8 mouse cellular contexts compared by ENCODE assay signal in genomic region chr2:130449794-130450433, GRCm38 (mm10). TPM values are rescaled to one million over a fixed set of nuclear protein-coding genes. Genes with fewer than 3 reads are reported as not detected.
DNase-seq lines count a peak whose midpoint lies in the region; ATAC-seq and TF ChIP-seq lines count a peak whose summit lies in the region.

Ptpra (plus strand) TSS chr2:130450278.

- peaks cover 42% of the 10 kb centered on the region for H3K4me1 ChIP-seq in forebrain, embryonic 15.5 days
- peaks cover 4% of the 10 kb centered on the region; the same call in 1 of the 2 replicates for H3K4me1 ChIP-seq in lung, embryonic 14.5 days (ENCODE audit: insufficient read depth)
- H3K4me1 ChIP-seq in olfactory bulb, adult 2 months (ENCODE audit: control insufficient read depth, insufficient read depth, low read length): peaks cover 14% of the 10 kb centered on the region
- peaks cover 15% of the 10 kb centered on the region for H3K4me1 ChIP-seq in thymus, adult 2 months (replicated peaks; ENCODE audit: control insufficient read depth, insufficient read depth, low read length)

- peak within 1 kb of the TSS; percentile 75 for H3K4me2 ChIP-seq in forebrain, embryonic 15.5 days (replicated peaks)
- H3K4me2 ChIP-seq in lung, embryonic 14.5 days: peak within 1 kb of the TSS; percentile 79

- WGBS in forebrain, embryonic 15.5 days: 1% methylated on average over 34 of the region's 50 CpGs
- WGBS in lung, embryonic 14.5 days: under 1% methylated on average over 41 of the region's 50 CpGs
- WGBS in olfactory bulb, adult 2 months: under 1% methylated on average over 50 of the region's 50 CpGs
- under 1% methylated on average over 50 of the region's 50 CpGs for WGBS in thymus, adult 2 months

- H3K36me3 ChIP-seq in forebrain, embryonic 15.5 days: 0 out of 2 replicates have a peak, but pooled peaks cover 6% of the 10 kb centered on the region
- no peaks in the 10 kb centered on the region for H3K36me3 ChIP-seq in lung, embryonic 14.5 days (ENCODE audit: insufficient read depth)
- H3K36me3 ChIP-seq in thymus, adult 2 months (ENCODE audit: control insufficient read depth, insufficient read depth, low read length): no peaks in the 10 kb centered on the region

- intact Hi-C loops in heart, postnatal 25 days (cut with DNase I): loop anchor here (2.0 to 5.0 kb wide), 3 partner anchors 25 to 72 kb away; partner anchors contain the start of genes Pced1a and Vps16

- peak; percentile 80 for DNase-seq in ES-CJ7 (ENCODE audit: low read depth, low spot score)
- DNase-seq in cerebellum, adult 11 months: peak; percentile 87
- DNase-seq in heart, postnatal 25 days (ENCODE audit: low spot score): peak; percentile 86
- peak; percentile 90 to 93 for DNase-seq in layer of hippocampus, adult 2 months (ENCODE audit: low spot score in 2 of 2)
- DNase-seq in lung, embryonic 14.5 days: peak; percentile 94
- peak; percentile 93 for DNase-seq in thymus, adult 2 months

- H3K9ac ChIP-seq in forebrain, embryonic 15.5 days (replicated peaks): peak within 1 kb of the TSS; percentile 74
- H3K9ac ChIP-seq in lung, embryonic 14.5 days: peak within 1 kb of the TSS; percentile 77

- H3K27me3 ChIP-seq in forebrain, embryonic 15.5 days: no peaks in the 10 kb centered on the region
- H3K27me3 ChIP-seq in lung, embryonic 14.5 days (ENCODE audit: insufficient read depth, low read length): no peaks in the 10 kb centered on the region
- no peaks in the 10 kb centered on the region; the same call in 1 of the 2 replicates for H3K27me3 ChIP-seq in thymus, adult 2 months (ENCODE audit: control insufficient read depth, insufficient read depth, low read length)

- peak; percentile 97 for TF ChIP-seq POLR2A in olfactory bulb, adult 2 months (IDR thresholded peaks at IDR 0.05; ENCODE audit: insufficient read depth, low read depth, low read length)
- peak; percentile 75; the same call in 1 of the 2 replicates for TF ChIP-seq POLR2A in thymus, adult 2 months (IDR thresholded peaks at IDR 0.05; ENCODE audit: control insufficient read depth, extremely low read depth, insufficient read depth, low read length, poor library complexity)

- TF ChIP-seq CTCF in layer of hippocampus, adult 2 months (conservative IDR thresholded peaks at IDR 0.05): no peak
- no peak for TF ChIP-seq CTCF in lung, embryonic 14.5 days (IDR thresholded peaks at IDR 0.05; ENCODE audit: low read depth)
- no peak for TF ChIP-seq CTCF in olfactory bulb, adult 2 months (IDR thresholded peaks at IDR 0.05; ENCODE audit: insufficient read depth, low read depth, low read length)
- TF ChIP-seq CTCF in thymus, adult 2 months (IDR thresholded peaks at IDR 0.05; ENCODE audit: borderline replicate concordance, control insufficient read depth, extremely low read depth, insufficient read depth, low read length, poor library complexity): no peak

- H3K27ac ChIP-seq in forebrain, embryonic 15.5 days (replicated peaks): peak within 1 kb of the TSS; percentile 88
- peak within 1 kb of the TSS; percentile 94 for H3K27ac ChIP-seq in layer of hippocampus, adult 2 months
- H3K27ac ChIP-seq in lung, embryonic 14.5 days (ENCODE audit: low read depth): peak within 1 kb of the TSS; percentile 67; the same call in 1 of the 2 replicates
- peak within 1 kb of the TSS; percentile 86 for H3K27ac ChIP-seq in olfactory bulb, adult 2 months (ENCODE audit: insufficient read depth, low read depth, low read length)
- H3K27ac ChIP-seq in thymus, adult 2 months (ENCODE audit: control insufficient read depth, insufficient read depth, low read length): no peak within 1 kb of the TSS

- ATAC-seq in forebrain, embryonic 15.5 days (replicated peaks): peak; percentile 98
- ATAC-seq in lung, embryonic 14.5 days (ENCODE audit: insufficient read depth): peak; percentile 98

- peak within 1 kb of the TSS; percentile 89 for H3K4me3 ChIP-seq in forebrain, embryonic 15.5 days
- peak within 1 kb of the TSS; percentile 94 for H3K4me3 ChIP-seq in layer of hippocampus, adult 2 months
- H3K4me3 ChIP-seq in lung, embryonic 14.5 days (ENCODE audit: low read depth, low read length): peak within 1 kb of the TSS; percentile 82
- H3K4me3 ChIP-seq in olfactory bulb, adult 2 months (ENCODE audit: insufficient read depth, low read depth, low read length): peak within 1 kb of the TSS; percentile 77
- H3K4me3 ChIP-seq in thymus, adult 2 months (ENCODE audit: control insufficient read depth, insufficient read depth, low read length): peak within 1 kb of the TSS; percentile 93

- H3K9me3 ChIP-seq in forebrain, embryonic 15.5 days: no peaks in the 10 kb centered on the region
- no peaks in the 10 kb centered on the region for H3K9me3 ChIP-seq in lung, embryonic 14.5 days (ENCODE audit: low read depth, low read length)

RNA-seq across cellular contexts. Expression of gene Ptpra, which starts in this region (rescaled TPM):
- 146 and 160 TPM in 2 replicates for polyA plus RNA-seq in forebrain, embryonic 15.5 days (2015; fragmentation: Nextera tagmentation; extraction: Ambion mirVana)
- total RNA-seq in heart, postnatal 25 days (2021): 10 to 100 TPM; 47.4 to 51.4 TPM
- total RNA-seq in layer of hippocampus, adult 2 months (2021): 100 to 1,000 TPM; 326 to 341 TPM
- 91.5 and 99.3 TPM in 2 replicates for polyA plus RNA-seq in lung, embryonic 14.5 days (2014; fragmentation: Nextera tagmentation; extraction: Ambion mirVana)
- polyA plus RNA-seq in olfactory bulb, adult 2 months (2012; ENCODE audit: insufficient read depth, insufficient read length, low replicate concordance, missing spikeins): not detected in 2 replicates
- 109 and 113 TPM in 2 replicates for polyA plus RNA-seq in thymus, adult 2 months (2012; rRNA removed)

Comparison
In these comparisons a context has a peak if more than half of its experiments do, and no peak if none do; other contexts are left out.
1. RNA of gene Ptpra (total RNA-seq): 326 to 341 TPM in layer of hippocampus, adult 2 months; 47.4 to 51.4 TPM in heart, postnatal 25 days; every median in the first group is over 4 times any median in the second.
2. Peak in every context shown above with its lines, with median percentiles within 50 percentile points of each other: DNase-seq and H3K4me3 ChIP-seq.